24 mouse cellular contexts compared by ENCODE assay signal in genomic region chr9:67769401-67769800, GRCm38 (mm10). TPM values are rescaled to one million over a fixed set of nuclear protein-coding genes. Genes with fewer than 3 reads are reported as not detected.
DNase-seq lines count a peak whose midpoint lies in the region; TF ChIP-seq lines count a peak whose summit lies in the region.
"Had no signal": no experiment of that assay in that cellular context is flagged by ENCODE, and none has a peak within 500 bp of the region (broad histone marks: within the 10 kb centered on the region; RNA-seq: fewer than 3 reads in every experiment).

No protein-coding gene starts in this region.

- TF ChIP-seq POLR2A in heart, adult 2 months (IDR thresholded peaks at IDR 0.05; ENCODE audit: insufficient read depth, low read depth, low read length): no peak

- no peak overlapping the region for H3K27ac ChIP-seq in heart, embryonic 10.5 days
- H3K27ac ChIP-seq in heart, adult 2 months: no peak overlapping the region
- H3K27ac ChIP-seq in layer of hippocampus, adult 2 months: peak overlapping the region; percentile 67

- peaks cover 28% of the 10 kb centered on the region for H3K4me1 ChIP-seq in heart, embryonic 10.5 days
- peaks cover 1% of the 10 kb centered on the region; the same call in 1 of the 2 replicates for H3K4me1 ChIP-seq in heart, adult 2 months (ENCODE audit: control insufficient read depth, insufficient read depth, low read length)

- H3K9ac ChIP-seq in heart, adult 2 months (ENCODE audit: low read depth, low read length): no peak overlapping the region

- peak; percentile 53 for DNase-seq in heart, adult 11 months
- DNase-seq in heart, postnatal 10 days: no peak
- peak; percentile 58 for DNase-seq in heart, embryonic 10.5 days (ENCODE audit: low spot score)
- DNase-seq in heart, adult 2 months: no peak
- no peak for DNase-seq in layer of hippocampus, adult 2 months (ENCODE audit: low spot score in 2 of 2)
- DNase-seq in layer of hippocampus, adult 9-11 months: no peak
- peak; percentile 53 for DNase-seq in ZHBTc4 (ENCODE audit: low read depth, low spot score)
- DNase-seq in ovary, postnatal 36 days (ENCODE audit: low spot score): no peak
- DNase-seq: adrenal gland, adult 2 months; adrenal gland, adult 8-10 months; adrenal gland, postnatal 10 days; adrenal gland, postnatal 14 days; adrenal gland, postnatal 25 days; adrenal gland, postnatal 36 days; B cell, adult 2 months; cerebellum, adult 11 months; cerebellum, adult 11-12 months; cerebellum, adult 18-20 months had no signal

- TF ChIP-seq CTCF in heart, adult 2 months (IDR thresholded peaks at IDR 0.05): no peak
- TF ChIP-seq CTCF in layer of hippocampus, adult 2 months (conservative IDR thresholded peaks at IDR 0.05): no peak

- TF ChIP-seq EP300 in heart, adult 2 months (IDR thresholded peaks at IDR 0.05; ENCODE audit: insufficient read depth, low read depth, low read length): no peak

- H3K36me3 ChIP-seq in heart, embryonic 10.5 days: no peaks in the 10 kb centered on the region
- peaks cover 8% of the 10 kb centered on the region; the same call in 1 of the 2 replicates for H3K36me3 ChIP-seq in heart, adult 2 months (ENCODE audit: control insufficient read depth, insufficient read depth, low read length)
- H3K36me3 ChIP-seq: G1E had no signal

- intact Hi-C loops in heart, postnatal 10 days (cut with DNase I): no loop called here
- intact Hi-C loops in heart, adult 2 months (cut with DNase I): no loop called here

- no peaks in the 10 kb centered on the region for H3K79me2 ChIP-seq in heart, adult 2 months (replicated peaks; ENCODE audit: control insufficient read depth, insufficient read depth, low read length)

- H3K4me3 ChIP-seq in heart, embryonic 10.5 days: no peak overlapping the region
- no peak overlapping the region for H3K4me3 ChIP-seq in heart, adult 2 months
- no peak overlapping the region for H3K4me3 ChIP-seq in layer of hippocampus, adult 2 months

- H3K9me3 ChIP-seq in heart, embryonic 10.5 days: no peaks in the 10 kb centered on the region
- H3K9me3 ChIP-seq: G1E had no signal

- peaks cover 4% of the 10 kb centered on the region; the same call in 1 of the 2 replicates for H3K27me3 ChIP-seq in heart, embryonic 10.5 days (ENCODE audit: insufficient read depth, poor library complexity, severe bottlenecking)
- H3K27me3 ChIP-seq in heart, adult 2 months (ENCODE audit: control insufficient read depth, insufficient read depth, low read length): no peaks in the 10 kb centered on the region
- H3K27me3 ChIP-seq: CH12.LX had no signal

- 54% methylated on average over 1 of the region's 1 CpGs for WGBS in heart, embryonic 10.5 days
- 75% methylated on average over 1 of the region's 1 CpGs for WGBS in heart, adult 2 months

RNA-seq across cellular contexts. Expression of gene C2cd4b, which starts 10.2 kb away (rescaled TPM):
- total RNA-seq in heart, postnatal 10 days (2021): 1 to 10 TPM; 1.7 to 2.6 TPM
- polyA plus RNA-seq in heart, embryonic 10.5 days (2016; fragmentation: Nextera tagmentation; extraction: Ambion mirVana): 2.3 and 2.8 TPM in 2 replicates
- 1 to 10 TPM in 1 of 2 experiments, under 1 TPM in 1; 0.73 to 1.5 TPM for total RNA-seq in heart, adult 2 months (2021)
- 0.53 and 1.0 TPM in 2 replicates for polyA plus RNA-seq in heart, adult 2 months (2012; rRNA removed)
- 1 to 10 TPM; 7.7 to 8.3 TPM for total RNA-seq in layer of hippocampus, adult 2 months (2021)
- total RNA-seq: CH12.LX, G1E, MEL had no signal
- polyA plus RNA-seq: activated CD4-positive, CD25-positive, alpha-beta regulatory T cell, adult 4 months; C2C12; CD4-positive, CD25-positive, alpha-beta regulatory T cell, adult 4 months; G1E had no signal

Comparison
In these comparisons a context has a peak if more than half of its experiments do, and no peak if none do; other contexts are left out.
1. DNase-seq: peak in heart, adult 11 months (single experiment), heart, embryonic 10.5 days (single experiment) and ZHBTc4 (single experiment); none in heart, postnatal 10 days (0 of 2), heart, adult 2 months (0 of 2), layer of hippocampus, adult 2 months (0 of 2), layer of hippocampus, adult 9-11 months (single experiment) and ovary, postnatal 36 days (single experiment).